Mouse (Mus musculus) embryonic facial prominence, embryonic 11.5 days (tissue): ENCODE results near the gene Nusap1. TPM values are rescaled to one million over a fixed set of nuclear protein-coding genes. Genes with fewer than 3 reads are reported as not detected.
"Not testable (repeated sequence)": the region's sequence is repeated elsewhere in the genome, so short reads cannot be mapped to it uniquely, and the experiment has no call there.

Source experiments
- ATAC-seq: fragments of 200-750 bp; cut with Nextera tagmentation; replicated peaks from 2 replicates; pipeline ENCODE4 v1.8.0; 2017; ENCODE audit warnings: low read depth; ENCODE audit not compliant: insufficient number of reproducible peaks, low FRiP score, low TSS enrichment
- DNase-seq: peaks from one replicate; pipeline ENCODE4 v3.0.0-alpha.2; 2015; ENCODE audit warnings: low spot score
- H3K27ac ChIP-seq: fragments of 300-500 bp; sonication (generic); replicated peaks from 2 replicates; pipeline ENCODE4 v1.5.1; 2014; ENCODE audit warnings: mild to moderate bottlenecking, low read depth, low read length, control low read depth
- H3K27me3 ChIP-seq: fragments of 300-500 bp; sonication (generic); 2 replicates; pipeline ENCODE4 v1.6.1; 2014; ENCODE audit warnings: mild to moderate bottlenecking, low read length, moderate library complexity, mixed read lengths; ENCODE audit not compliant: control insufficient read depth, insufficient read depth
- H3K36me3 ChIP-seq: fragments of 300-500 bp; sonication (generic); replicated peaks from 2 replicates; pipeline ENCODE4 v1.6.1; 2014; ENCODE audit warnings: low read depth, mild to moderate bottlenecking, low read length, moderate library complexity, mixed read lengths; ENCODE audit not compliant: control insufficient read depth, insufficient read depth
- H3K4me1 ChIP-seq: fragments of 300-500 bp; sonication (generic); 2 replicates; pipeline ENCODE4 v1.6.1; 2014; ENCODE audit warnings: low read length, mixed read lengths; ENCODE audit not compliant: control insufficient read depth, insufficient read depth
- H3K4me2 ChIP-seq: fragments of 300-500 bp; sonication (generic); 2 replicates; pipeline ENCODE4 v1.6.1; 2014; ENCODE audit warnings: low read depth, mild to moderate bottlenecking, control low read depth, low read length, moderate library complexity
- H3K4me3 ChIP-seq: fragments of 300-500 bp; sonication (generic); 2 replicates; pipeline ENCODE4 v1.5.1; 2014; ENCODE audit warnings: low read depth, low read length, control low read depth
- H3K9ac ChIP-seq: fragments of 300-500 bp; sonication (generic); replicated peaks from 2 replicates; pipeline ENCODE4 v1.6.1; 2014; ENCODE audit warnings: mild to moderate bottlenecking, control low read depth, low read length
- H3K9me3 ChIP-seq: fragments of 300-500 bp; sonication (generic); replicated peaks from 2 replicates; pipeline ENCODE4 v1.6.1; 2016; ENCODE audit warnings: mild to moderate bottlenecking, low read length, inconsistent platforms, mixed read lengths; ENCODE audit not compliant: control insufficient read depth
- WGBS: fragments of 180-500 bp; shearing (Covaris S2); extraction: QIAGEN DNeasy Blood & Tissue Kit; methylation state at CpG from one replicate; pipeline ENCODE4 v1.1.7; 2014; 5-methylcytosine and 5-hydroxymethylcytosine counted together
- polyA plus RNA-seq: library from polyadenylated mRNA; unstranded; fragments of >200 nt; fragmentation: Nextera tagmentation; extraction: Ambion mirVana; gene quantifications from 2 replicates; pipeline ENCODE4 v1.2.1, GENCODE M21; 2014

The Nusap1 gene
- polyA plus RNA-seq, 1 experiment from 2014 or later, result 114 TPM

- DNase-seq, H3K4me1 ChIP-seq, ATAC-seq, H3K36me3 ChIP-seq, H3K27ac ChIP-seq, H3K9me3 ChIP-seq, H3K4me2 ChIP-seq, H3K27me3 ChIP-seq, H3K9ac ChIP-seq, H3K4me3 ChIP-seq: not testable (repeated sequence)
- 71% methylated on average over 18 of the region's 23 CpGs for WGBS
These were observed 47.6 kb downstream of the Nusap1 start for GRCm38 (mm10) chr2:119665744-119666143.

- Histone ChIP-seq H3K4me1 (no peaks in the 10 kb centered on the region), H3K4me2 (no peak overlapping the region), H3K27ac (no peak overlapping the region), H3K27me3 (no peaks in the 10 kb centered on the region), H3K36me3 (no peaks in the 10 kb centered on the region), H3K9me3 (no peaks in the 10 kb centered on the region), H3K4me3 (no peak overlapping the region), H3K9ac (no peak overlapping the region)
- DNase-seq (peak; percentile 68), ATAC-seq (no peak)
- whole genome bisulfite sequencing, result 19% methylated on average over 7 of the region's 7 CpGs
These were observed 50.9 kb downstream of the Nusap1 start for GRCm38 (mm10) chr2:119669010-119669409.

- no peaks in the 10 kb centered on the region for H3K4me1 ChIP-seq
- no peaks in the 10 kb centered on the region for H3K9me3 ChIP-seq
- H3K4me3 ChIP-seq, result peak within 1 kb of the TSS; percentile 99
- DNase-seq (peak; percentile 94), ATAC-seq (peak; percentile 92)
- no peaks in the 10 kb centered on the region for H3K27me3 ChIP-seq
- H3K9ac ChIP-seq, result peak within 1 kb of the TSS; percentile 97
- under 1% methylated on average over 39 of the region's 58 CpGs for WGBS
- H3K4me2 ChIP-seq, result peak within 1 kb of the TSS; percentile 70
- no peaks in the 10 kb centered on the region for H3K36me3 ChIP-seq
- peak within 1 kb of the TSS; percentile 43 for H3K27ac ChIP-seq
These were observed 56.6 kb downstream of the Nusap1 start, which contains the start of gene Rtf1 for GRCm38 (mm10) chr2:119674525-119675214. Gene Rtf1, plus strand, starts transcription at chr2:119675068.

GRCm38 (mm10) chr2:119675215-119675784 lies 57.2 kb downstream of the Nusap1 start:
- ATAC-seq (peak; percentile 91), DNase-seq (peak; percentile 41)
- Histone ChIP-seq H3K4me2 (peak overlapping the region; percentile 70), H3K27ac (no peak overlapping the region; the same call in 1 of the 2 replicates), H3K36me3 (no peaks in the 10 kb centered on the region), H3K4me1 (no peaks in the 10 kb centered on the region), H3K9ac (peak overlapping the region; percentile 97), H3K27me3 (no peaks in the 10 kb centered on the region), H3K4me3 (peak overlapping the region; percentile 99), H3K9me3 (no peaks in the 10 kb centered on the region)
- WGBS, result 0% methylated on average over 33 of the region's 39 CpGs

GRCm38 (mm10) chr2:119675831-119676230 lies 57.7 kb downstream of the Nusap1 start:
- Histone ChIP-seq H3K4me1 (no peaks in the 10 kb centered on the region), H3K27ac (no peak overlapping the region), H3K9me3 (no peaks in the 10 kb centered on the region), H3K27me3 (no peaks in the 10 kb centered on the region), H3K9ac (peak overlapping the region; percentile 97), H3K4me3 (peak overlapping the region; percentile 99), H3K36me3 (no peaks in the 10 kb centered on the region), H3K4me2 (peak overlapping the region; percentile 70)
- no peak for DNase-seq
- ATAC-seq, result no peak
- 5% methylated on average over 5 of the region's 5 CpGs for WGBS

GRCm38 (mm10) chr2:119683706-119684105 lies 65.6 kb downstream of the Nusap1 start:
- no peaks in the 10 kb centered on the region; the same call in 1 of the 2 replicates for H3K36me3 ChIP-seq
- no peaks in the 10 kb centered on the region for H3K4me1 ChIP-seq
- H3K27ac ChIP-seq, result no peak overlapping the region
- WGBS, result 91% methylated on average over 2 of the region's 2 CpGs
- H3K9ac ChIP-seq, result no peak overlapping the region
- H3K27me3 ChIP-seq, result no peaks in the 10 kb centered on the region
- no peaks in the 10 kb centered on the region for H3K9me3 ChIP-seq
- no peak overlapping the region for H3K4me2 ChIP-seq
- no peak overlapping the region for H3K4me3 ChIP-seq
- DNase-seq (no peak), ATAC-seq (no peak)

- no peaks in the 10 kb centered on the region for H3K36me3 ChIP-seq
- WGBS, result 82% methylated on average over 9 of the region's 9 CpGs
- ATAC-seq, result no peak
These were observed 74.1 kb downstream of the Nusap1 start for GRCm38 (mm10) chr2:119692003-119692701.

GRCm38 (mm10) chr2:119694826-119695225 lies 76.7 kb downstream of the Nusap1 start:
- ATAC-seq (no peak), DNase-seq (no peak)
- no peak overlapping the region for H3K27ac ChIP-seq
- H3K4me3 ChIP-seq, result no peak overlapping the region
- H3K36me3 ChIP-seq, result no peaks in the 10 kb centered on the region
- H3K4me2 ChIP-seq, result no peak overlapping the region
- H3K27me3 ChIP-seq, result no peaks in the 10 kb centered on the region
- 100% methylated on average over 1 of the region's 2 CpGs for WGBS
- no peaks in the 10 kb centered on the region for H3K9me3 ChIP-seq
- H3K4me1 ChIP-seq, result no peaks in the 10 kb centered on the region
- no peak overlapping the region for H3K9ac ChIP-seq

More at GRCm38 (mm10) chr2:119692003-119692701, 74.1 kb downstream of the Nusap1 start:
- Histone ChIP-seq H3K4me3 (no peak overlapping the region), H3K4me1 (no peaks in the 10 kb centered on the region), H3K27me3 (no peaks in the 10 kb centered on the region), H3K9me3 (no peaks in the 10 kb centered on the region), H3K9ac (no peak overlapping the region), H3K4me2 (no peak overlapping the region), H3K27ac (no peak overlapping the region)
- DNase-seq, result no peak
